Mouse (Mus musculus) brain, embryonic 18.5 days (tissue): ENCODE measurements at regions not wholly inside any gene's neighbourhood (a gene's known extent, or its start where the extent isn't known, plus 50 kb on each side); places are given as distances from the start of the nearest gene placed in this dataset.

ENCODE experiments used
- DNase-seq: peaks from one replicate; pipeline ENCODE4 v3.0.0-alpha.2; 2012; ENCODE audit warnings: low read depth, low spot score

DNA sequence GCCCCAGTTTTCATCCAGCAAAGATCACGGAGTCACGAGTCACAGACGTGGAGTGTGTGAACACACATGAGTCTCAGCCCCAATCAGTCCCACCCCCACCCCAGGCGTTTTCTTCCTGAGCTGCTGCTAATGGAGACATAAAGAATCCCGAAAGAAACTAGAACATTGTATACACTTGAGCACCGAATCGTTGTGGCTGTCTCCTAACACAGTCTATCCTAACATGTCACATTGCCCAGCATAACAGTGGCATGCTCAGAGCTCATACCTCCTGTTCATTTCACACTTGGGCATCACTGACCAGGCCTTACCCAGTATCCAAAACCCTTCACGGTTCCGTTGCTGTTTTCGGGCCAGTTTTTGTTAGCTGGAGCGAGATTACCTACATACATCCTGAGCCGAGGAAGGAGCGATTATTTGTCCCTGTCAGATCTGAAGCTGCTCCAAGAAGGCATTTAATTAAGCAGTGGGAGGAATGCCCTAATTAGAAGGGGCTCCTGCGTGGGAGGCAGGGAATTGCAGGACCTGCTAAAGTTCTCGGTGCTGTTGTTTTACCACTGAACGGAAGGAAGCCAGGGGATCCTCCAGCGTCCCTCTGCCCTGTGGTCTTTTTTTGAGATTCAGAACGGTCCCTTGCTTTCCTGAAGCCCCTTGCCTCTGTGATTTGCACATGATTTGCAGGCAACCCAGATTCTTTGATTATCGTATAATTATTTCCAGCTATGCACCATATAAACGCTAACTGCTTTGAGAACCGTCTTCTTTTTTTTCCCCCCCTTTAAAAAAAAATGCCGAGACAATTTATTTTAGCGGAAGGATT is 53.4 kb upstream of the Nap1l1 start:
- DNase-seq, result no peak

DNA sequence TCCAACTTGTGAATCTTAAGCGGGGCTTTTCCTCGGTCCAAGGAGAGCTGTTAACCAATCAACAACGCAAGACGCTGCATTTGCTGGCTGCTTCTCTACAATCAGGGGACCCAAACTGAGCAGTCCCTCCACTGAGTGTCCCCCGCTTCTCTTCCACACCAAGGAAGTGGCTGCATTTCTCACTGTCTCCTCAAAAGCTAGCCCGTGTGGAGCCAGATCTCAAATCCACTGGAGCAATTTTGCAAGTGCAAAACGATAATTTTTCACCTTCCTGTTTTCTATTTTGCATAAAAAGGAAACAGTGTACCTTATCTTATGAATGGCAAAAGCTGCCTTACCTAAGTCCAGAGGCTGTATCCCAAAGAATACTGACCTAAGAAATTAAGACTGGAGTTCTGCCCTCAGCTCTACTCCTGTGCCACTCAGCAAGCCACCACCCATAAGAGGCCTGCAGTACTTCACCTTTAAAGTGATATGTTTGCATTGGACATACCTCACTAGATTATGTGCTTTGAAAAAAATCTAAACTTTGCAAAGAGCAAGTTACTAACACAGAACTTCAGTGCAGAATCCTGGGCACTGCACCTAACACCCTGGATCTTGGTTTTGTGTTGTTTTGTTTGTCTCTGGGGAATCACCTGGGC is 52.7 kb upstream of the Nap1l1 start:
- DNase-seq, result no peak

DNA sequence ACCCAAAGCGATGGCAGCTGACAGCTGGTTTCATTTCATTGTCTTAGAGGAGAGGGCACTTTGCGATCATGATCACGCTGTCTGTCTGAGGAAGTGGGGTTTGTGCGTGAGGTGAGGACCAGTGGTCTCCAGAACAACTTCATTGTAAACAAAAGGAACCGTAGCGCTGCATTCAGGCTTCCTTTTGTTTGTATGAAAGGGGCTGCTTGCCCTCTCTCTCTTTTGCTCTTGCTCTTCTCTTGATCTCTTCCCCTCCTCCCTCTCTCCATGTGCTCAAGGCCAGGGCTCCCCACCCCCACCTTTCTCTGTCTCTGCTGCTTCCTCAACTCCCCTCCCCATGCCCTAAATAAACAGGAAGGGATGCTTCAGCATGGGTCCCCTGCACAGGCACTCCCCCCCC is 51.0 kb upstream of the Nap1l1 start:
- no peak for DNase-seq

DNA sequence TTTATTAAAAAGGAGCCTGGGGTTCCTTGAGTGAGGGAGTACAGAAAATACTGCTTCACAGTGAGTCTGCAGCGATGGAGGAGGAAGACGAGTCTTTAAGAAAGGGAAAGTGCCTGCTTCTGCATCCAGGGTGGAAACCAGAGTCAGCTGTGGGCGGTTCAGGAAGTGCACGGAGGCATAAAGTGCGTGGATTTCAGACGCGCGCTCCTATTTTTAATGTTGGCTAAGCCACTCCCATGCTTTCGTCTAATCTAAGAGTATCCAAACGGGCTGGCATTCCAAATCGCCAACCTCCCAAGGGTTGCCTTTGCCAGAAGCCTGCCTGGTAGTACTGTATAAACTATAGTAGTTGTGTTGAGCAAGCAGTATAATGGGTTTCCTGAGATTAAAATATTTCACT is 50.4 kb upstream of the Nap1l1 start:
- DNase-seq, result no peak
